Mouse (Mus musculus): ENCODE measurements at regions not wholly inside any gene's neighbourhood (a gene's known extent, or its start where the extent isn't known, plus 50 kb on each side); places are given as distances from the start of the nearest gene placed in this dataset.
A peak's percentile ranks its signal among the peaks of the same experiment; 100 is the strongest.

DNA sequence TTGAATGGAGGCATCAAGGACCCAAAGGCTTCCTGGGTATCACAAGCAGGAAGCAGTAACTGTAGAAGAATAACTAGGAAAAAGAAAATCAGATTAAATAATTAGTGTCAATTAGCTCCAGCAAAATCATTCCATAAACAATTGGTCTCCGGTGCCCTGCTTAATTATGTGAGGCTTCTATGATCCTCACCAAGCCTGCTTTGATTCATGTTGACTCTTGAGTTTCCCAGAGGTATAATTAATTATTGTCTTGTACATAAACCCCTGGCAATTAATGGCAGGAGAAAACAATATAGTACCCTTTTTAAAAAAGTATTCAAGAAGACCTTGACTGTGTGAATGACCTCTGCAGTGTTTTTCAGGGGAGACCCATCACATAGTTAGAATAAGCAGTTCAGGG, 61.5 kb upstream of the Sp8 start:
- DNase-seq (ENCODE audit: low read depth, low spot score) = no peak

DNA sequence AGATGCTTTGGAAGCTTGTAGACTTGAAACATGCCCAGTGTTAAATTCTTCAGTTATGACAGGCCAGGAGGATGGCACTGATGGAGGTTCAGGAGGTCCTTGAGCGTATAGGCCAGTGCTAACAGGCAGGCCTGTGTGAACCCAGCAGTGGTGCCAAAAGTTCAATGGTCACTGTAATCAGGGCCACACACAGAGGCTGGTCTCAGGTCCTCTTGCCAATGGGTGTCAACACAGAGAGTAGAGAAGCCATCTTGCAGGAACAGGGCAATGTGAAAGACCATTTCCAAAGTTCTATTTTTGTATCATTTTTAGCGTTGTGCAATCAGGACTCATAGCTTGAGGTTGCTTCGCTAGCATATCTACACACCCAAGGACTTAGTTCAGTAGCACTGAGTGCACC, 64.2 kb upstream of the Sp8 start:
- DNase-seq (ENCODE audit: low read depth, low spot score) = no peak

GRCm38 (mm10) chr12:118775463-118776064, 70.6 kb upstream of the Sp8 start:
- DNase-seq (ENCODE audit: low read depth, low spot score) = no peak

- DNase-seq (ENCODE audit: low read depth, low spot score) = no peak
Measured at GRCm38 (mm10) chr12:118772790-118773189, 73.3 kb upstream of the Sp8 start.

GRCm38 (mm10) chr12:118766472-118766871, 79.7 kb upstream of the Sp8 start:
- DNase-seq (ENCODE audit: low read depth, low spot score) = no peak

GRCm38 (mm10) chr12:118754076-118754475, 92.1 kb upstream of the Sp8 start:
- no peak for DNase-seq (ENCODE audit: low read depth, low spot score)

GRCm38 (mm10) chr12:118739103-118739502, 107.0 kb upstream of the Sp8 start:
- DNase-seq (ENCODE audit: low read depth, low spot score) = no peak

DNA sequence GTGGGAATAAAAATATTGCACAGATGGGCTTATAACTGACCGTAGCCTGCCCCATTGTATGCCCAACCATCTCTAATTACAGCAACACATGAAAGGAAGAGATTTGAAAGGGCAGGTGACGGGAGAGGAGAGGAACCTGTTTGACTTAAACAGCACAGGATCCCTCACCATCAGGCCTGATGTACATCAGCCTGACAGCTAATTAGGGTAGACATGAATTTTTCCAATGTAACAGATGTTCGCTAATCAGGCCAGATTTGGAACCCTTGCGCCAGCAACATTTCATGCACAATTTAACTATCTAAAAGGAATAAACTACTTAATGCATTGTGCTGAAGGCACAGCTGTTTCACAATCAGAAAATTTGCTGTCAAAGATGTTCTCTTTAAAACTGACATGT, 120.2 kb upstream of the Sp8 start:
- no peak for DNase-seq (ENCODE audit: low read depth, low spot score)

DNA sequence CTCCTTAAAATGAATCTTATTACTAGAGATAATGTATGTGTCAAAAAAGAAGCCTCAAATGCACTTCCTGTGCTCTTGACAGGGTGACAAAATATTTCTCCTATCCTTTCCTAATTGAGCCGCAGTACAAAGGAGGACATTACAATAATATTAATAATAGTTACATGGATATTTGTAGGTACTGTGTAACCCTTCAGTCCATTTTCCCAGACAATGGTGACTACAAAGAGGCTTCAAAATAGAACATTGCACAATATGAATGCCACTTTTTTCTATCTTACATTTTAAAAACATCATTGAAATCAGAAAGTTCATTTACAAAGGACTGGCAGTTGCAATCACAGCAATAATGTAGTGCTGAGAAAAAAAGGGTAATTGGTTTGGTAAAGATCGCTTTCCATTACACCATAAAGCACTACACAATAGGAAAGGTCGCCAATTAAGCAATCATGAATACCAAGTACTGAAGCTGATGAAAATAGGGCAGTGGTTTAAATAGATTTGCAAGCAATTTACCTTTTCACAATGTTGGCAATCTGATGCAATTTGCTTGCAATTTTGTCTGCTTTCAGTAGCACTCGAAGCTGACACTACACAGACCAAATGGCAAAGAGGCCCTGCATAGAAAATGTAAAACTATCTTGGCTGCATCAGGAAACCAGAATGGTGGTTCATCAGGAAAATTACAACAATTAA, 126.1 kb upstream of the Sp8 start:
- peak; percentile 43 for DNase-seq (ENCODE audit: low read depth, low spot score)

- no peak for DNase-seq (ENCODE audit: low read depth, low spot score)
Measured at GRCm38 (mm10) chr12:118716824-118717223, 129.3 kb upstream of the Sp8 start.

DNA sequence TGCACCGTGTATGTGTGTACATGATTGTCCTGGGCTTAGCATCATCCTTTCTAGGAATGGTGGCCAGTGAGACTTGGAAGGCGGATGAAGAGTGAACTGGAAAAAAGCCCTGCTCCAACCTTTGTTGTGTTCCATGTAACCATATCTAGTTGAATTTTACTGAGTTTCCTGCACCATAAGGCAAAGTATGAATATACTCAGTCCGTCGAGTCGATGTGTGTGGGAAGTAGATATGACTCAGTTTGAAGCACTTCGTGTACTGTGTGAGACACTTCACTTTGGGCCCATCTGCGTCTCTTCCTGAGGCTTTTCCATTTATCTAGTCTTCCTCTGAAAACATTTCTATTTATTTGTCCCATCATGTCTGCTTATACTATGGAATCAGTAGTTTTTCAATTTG, 139.5 kb upstream of the Sp8 start:
- no peak for DNase-seq (ENCODE audit: low read depth, low spot score)

DNA sequence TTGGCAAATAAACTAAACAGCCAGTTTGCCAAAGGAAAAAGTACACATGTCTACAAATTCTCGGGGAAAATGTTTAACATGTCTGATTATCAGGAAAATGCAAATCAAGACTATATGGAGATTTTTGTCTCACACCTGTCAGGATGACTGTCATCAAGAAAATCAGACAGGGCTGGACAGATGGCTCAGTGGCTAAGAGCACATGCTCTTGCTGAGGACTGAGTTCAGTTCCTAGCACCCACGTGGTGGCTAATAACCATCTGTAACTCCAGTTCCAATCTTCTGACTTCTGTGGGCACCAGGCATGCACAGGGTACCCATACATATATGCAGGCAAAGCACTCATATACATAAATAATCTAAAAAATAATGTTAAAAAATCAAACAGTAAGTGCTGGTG, 141.3 kb upstream of the Sp8 start:
- DNase-seq (ENCODE audit: low read depth, low spot score) = no peak

DNA sequence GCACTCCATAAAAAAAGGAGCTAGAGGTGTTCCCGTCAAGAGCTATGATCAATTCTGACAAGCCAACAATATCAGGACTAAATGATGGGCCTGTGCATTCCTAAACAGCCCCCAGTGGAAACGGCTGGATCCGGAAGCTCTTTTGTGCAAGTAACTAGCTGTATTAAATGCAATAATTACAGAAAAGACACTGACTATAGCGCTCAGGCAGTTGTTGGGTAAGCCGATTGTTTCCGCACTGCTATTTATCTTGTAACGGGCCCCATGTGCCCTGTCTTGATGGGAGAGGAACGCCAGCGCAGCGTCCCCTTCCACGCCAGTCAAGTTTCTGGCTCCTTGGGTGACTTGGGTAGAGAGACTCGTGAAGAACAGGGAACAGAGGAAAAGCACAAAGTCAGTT, 142.4 kb upstream of the Sp8 start:
- DNase-seq (ENCODE audit: low read depth, low spot score) = no peak

GRCm38 (mm10) chr12:118703068-118703662, 143.0 kb upstream of the Sp8 start:
- no peak for DNase-seq (ENCODE audit: low read depth, low spot score)

- no peak for DNase-seq (ENCODE audit: low read depth, low spot score)
Measured at GRCm38 (mm10) chr12:118701838-118702237, 144.3 kb upstream of the Sp8 start.

- DNase-seq (ENCODE audit: low read depth, low spot score) = no peak
Measured at GRCm38 (mm10) chr12:118698110-118698509, 148.0 kb upstream of the Sp8 start.

GRCm38 (mm10) chr12:118694701-118695100, 151.4 kb upstream of the Sp8 start:
- DNase-seq (ENCODE audit: low read depth, low spot score) = no peak

- no peak for DNase-seq (ENCODE audit: low read depth, low spot score)
Measured at GRCm38 (mm10) chr12:118682902-118683301, 163.2 kb upstream of the Sp8 start.

- DNase-seq (ENCODE audit: low read depth, low spot score) = no peak
Measured at GRCm38 (mm10) chr12:118677989-118678388, 168.1 kb upstream of the Sp8 start.

- DNase-seq (ENCODE audit: low read depth, low spot score) = no peak
Measured at GRCm38 (mm10) chr12:118661575-118661974, 184.6 kb upstream of the Sp8 start.

DNA sequence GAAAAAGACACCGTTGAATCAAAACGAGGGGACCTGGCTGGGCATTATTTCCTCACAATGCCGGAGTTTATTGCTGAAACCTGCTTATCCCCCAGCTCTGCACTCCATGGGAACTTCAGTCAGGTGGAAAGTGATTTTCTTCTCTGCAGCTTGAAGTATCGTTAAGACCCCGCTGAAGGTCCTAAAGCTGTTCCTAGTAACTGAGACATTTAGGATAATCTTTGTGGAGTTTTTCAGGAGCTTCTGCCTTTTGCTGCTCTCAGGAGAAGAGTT, 185.0 kb upstream of the Sp8 start:
- DNase-seq (ENCODE audit: low read depth, low spot score) = no peak

GRCm38 (mm10) chr12:118660384-118661213, 185.5 kb upstream of the Sp8 start:
- no peak for DNase-seq (ENCODE audit: low read depth, low spot score)
